Mouse (Mus musculus) olfactory bulb, adult 2 months (tissue): ENCODE results near the gene Tbc1d2b. TPM values are rescaled to one million over a fixed set of nuclear protein-coding genes. Genes with fewer than 3 reads are reported as not detected.
A peak's percentile ranks its signal among the peaks of the same experiment; 100 is the strongest.

Experiments
- H3K27ac ChIP-seq: fragments of 200-500 bp; 2 replicates; pipeline ENCODE4 v1.5.1; 2012; ENCODE audit warnings: low read depth, low read length; ENCODE audit not compliant: insufficient read depth
- H3K4me1 ChIP-seq: fragments of 200-500 bp; 2 replicates; pipeline ENCODE4 v1.6.1; 2012; ENCODE audit warnings: low read length; ENCODE audit not compliant: control insufficient read depth, insufficient read depth
- H3K4me3 ChIP-seq: fragments of 200-500 bp; 2 replicates; pipeline ENCODE4 v1.5.1; 2012; ENCODE audit warnings: mild to moderate bottlenecking, low read depth, low read length, moderate library complexity; ENCODE audit not compliant: insufficient read depth
- CTCF ChIP-seq: fragments of 200-500 bp; IDR thresholded peaks from 2 replicates; pipeline ENCODE4 v1.5.1; 2012; ENCODE audit warnings: low read depth, mild to moderate bottlenecking, low read length, moderate library complexity; ENCODE audit not compliant: insufficient read depth
- POLR2A ChIP-seq: fragments of 200-500 bp; IDR thresholded peaks from 2 replicates; pipeline ENCODE4 v1.6.1; 2012; ENCODE audit warnings: mild to moderate bottlenecking, low read depth, low read length, moderate library complexity; ENCODE audit not compliant: insufficient read depth
- WGBS: fragments of 180-500 bp; shearing (Covaris S2); methylation state at CpG from one replicate; pipeline ENCODE4 v1.1.7; 2018; 5-methylcytosine and 5-hydroxymethylcytosine counted together
- polyA plus RNA-seq: library from polyadenylated mRNA; stranded (reverse); fragments of >200 nt; gene quantifications from 2 replicates; pipeline ENCODE4 v1.2.4, GENCODE M21; 2012; ENCODE audit warnings: low replicate concordance; ENCODE audit not compliant: missing spikeins, insufficient read depth, insufficient read length

Gene Tbc1d2b
- polyA plus RNA-seq, 1 experiment = not detected

DNA sequence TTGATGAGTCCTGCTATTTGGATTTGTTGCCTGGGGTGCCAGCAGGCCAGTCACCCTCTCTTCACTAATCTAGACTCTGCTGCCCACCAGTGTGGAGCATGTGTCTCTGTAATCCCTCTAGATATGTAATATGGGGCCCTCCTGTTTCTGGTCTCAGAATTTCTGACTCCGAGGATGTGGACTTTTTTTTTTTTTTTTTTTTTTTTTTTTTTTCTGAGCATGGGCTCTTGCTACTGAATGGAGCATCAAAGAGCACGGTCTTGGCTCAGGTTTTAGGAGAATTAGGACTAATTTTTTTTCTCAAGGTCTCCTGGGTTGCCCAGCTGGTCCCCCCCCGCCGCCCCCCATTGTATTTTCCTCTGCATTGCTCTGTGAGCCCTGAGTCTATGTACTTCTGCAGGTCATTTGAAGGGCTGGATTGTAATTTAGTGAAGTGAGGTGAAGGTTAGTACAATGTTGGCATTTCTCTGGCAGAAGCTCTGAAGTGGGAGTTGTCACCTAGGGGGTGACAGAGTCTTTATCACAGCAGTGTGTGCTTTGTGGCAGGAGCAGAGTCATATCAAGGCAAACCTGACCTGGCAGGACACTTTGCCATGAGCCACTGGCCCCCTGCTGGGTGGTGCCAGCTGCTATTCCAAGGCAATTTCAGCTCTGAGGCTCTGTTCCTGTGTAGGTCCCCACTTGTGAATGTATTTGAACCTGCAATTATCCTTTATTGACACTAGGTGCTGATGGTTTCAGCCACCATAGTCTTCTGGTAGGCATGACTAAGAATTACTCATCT lies 105.7 kb downstream of the Tbc1d2b start:
- no peak for TF ChIP-seq POLR2A
- TF ChIP-seq CTCF = no peak
- Histone ChIP-seq H3K4me3 (no peak overlapping the region), H3K4me1 (peaks cover 14% of the 10 kb centered on the region), H3K27ac (no peak overlapping the region)
- WGBS = 65% methylated on average over 4 of the region's 4 CpGs

DNA sequence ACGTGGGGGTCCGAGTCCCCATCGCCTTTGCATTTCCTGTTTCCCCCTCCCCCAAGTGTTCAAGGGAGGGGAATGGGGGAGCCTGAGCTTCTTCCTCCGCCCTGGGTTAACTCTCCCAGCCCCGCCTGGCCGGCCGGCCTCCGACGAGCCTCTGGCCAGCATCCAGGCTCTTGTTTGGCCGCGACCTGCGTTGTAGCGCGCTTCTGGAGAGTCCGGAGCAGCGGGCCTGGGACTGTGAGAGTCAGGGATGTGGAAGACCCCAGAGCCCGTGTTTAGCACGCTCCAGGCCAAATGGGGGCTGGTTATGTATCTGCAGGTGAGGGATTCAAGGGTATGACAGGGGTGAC lies 106.9 kb downstream of the Tbc1d2b start:
- TF ChIP-seq POLR2A (no peak), CTCF (no peak)
- Histone ChIP-seq H3K27ac (no peak overlapping the region), H3K4me3 (peak overlapping the region; percentile 68), H3K4me1 (peaks cover 14% of the 10 kb centered on the region)
- WGBS = 4% methylated on average over 18 of the region's 18 CpGs

DNA sequence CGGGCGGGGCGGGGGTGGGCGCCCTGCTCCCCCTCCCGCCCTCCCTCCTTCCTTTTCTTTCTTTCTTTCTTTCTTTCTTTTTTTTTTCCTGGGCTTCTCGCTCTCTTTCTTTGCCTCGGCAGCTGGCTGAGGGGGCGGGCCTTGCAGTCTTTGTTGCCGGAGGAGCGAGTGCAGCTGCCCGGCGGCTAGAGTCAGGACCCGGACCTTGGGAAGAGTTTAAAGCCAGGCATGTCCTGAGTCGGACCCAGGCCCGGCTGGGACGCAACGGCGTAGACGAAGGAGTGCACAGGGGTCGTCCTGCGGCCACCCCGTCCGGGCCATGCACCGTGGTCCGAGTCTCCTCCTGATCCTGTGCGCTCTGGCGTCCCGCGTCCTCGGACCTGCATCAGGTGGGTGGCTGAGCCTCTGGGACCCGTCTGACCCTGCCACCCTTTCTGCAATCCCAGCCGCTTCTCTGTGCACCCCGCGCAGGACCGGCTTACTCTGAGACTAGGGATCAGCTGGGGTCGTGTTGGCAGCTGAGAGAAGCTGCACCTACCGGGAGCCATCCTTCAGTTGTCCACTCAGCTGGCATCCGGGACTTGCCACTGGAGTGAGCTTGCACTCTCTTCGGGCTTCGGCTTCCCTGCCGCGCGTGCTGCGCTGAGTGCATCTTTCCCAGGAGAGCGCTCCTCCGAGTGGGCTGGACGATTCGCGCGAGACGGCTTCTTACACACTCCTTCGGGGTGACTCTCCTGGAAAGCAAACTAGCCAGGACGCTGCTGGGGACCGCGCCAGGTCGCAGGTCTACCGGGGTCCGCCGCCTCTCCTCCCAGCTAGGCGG lies 107.5 kb downstream of the Tbc1d2b start, which contains the start of gene Adamts7:
Gene Adamts7 (plus strand): TSS at position 144 of the 823 bp plus-strand sequence.
- TF ChIP-seq CTCF (no peak), POLR2A (no peak)
- Histone ChIP-seq H3K4me3 (peak within 1 kb of the TSS; percentile 68), H3K27ac (no peak within 1 kb of the TSS), H3K4me1 (peaks cover 14% of the 10 kb centered on the region)
- under 1% methylated on average over 58 of the region's 60 CpGs for WGBS

DNA sequence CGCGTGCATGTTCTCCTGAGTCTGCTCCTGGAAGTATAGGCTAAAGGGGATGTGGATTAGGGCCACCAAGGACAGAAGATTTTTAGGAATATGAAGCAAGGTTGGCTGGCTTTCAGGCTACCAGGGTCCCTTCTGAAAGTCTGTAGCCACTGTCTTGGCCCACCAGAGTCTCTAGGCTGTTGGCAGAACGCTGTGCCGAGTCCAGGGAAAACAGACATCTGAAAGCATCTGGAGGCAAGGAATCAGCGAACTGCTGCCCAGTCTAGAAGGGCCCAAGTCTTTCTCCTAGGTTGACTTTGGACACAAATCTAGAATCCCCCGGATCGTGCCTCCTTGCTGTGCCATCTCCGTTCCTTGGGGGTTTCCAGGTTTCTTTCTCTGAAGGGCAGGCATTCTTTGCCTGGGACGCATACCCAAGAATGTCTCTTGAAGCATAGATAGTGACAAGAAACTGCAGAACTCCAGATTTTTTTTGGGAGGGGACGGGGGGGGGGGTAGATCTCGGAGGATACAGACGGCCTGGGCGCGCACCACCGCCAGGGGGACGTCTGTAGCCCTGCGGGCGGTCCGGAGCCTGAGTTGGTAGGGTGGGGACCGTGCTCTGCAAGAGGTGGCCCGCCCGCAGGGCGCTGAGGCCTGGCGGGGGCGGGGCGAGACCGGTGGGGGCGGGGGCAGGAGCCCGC lies 108.2 kb downstream of the Tbc1d2b start:
- Histone ChIP-seq H3K4me3 (peak overlapping the region; percentile 46), H3K27ac (no peak overlapping the region), H3K4me1 (peaks cover 14% of the 10 kb centered on the region)
- TF ChIP-seq CTCF = 0 out of 2 replicates have a peak, but pooled peaks have one; percentile 24
- TF ChIP-seq POLR2A = 0 out of 2 replicates have a peak, but pooled peaks have one; percentile 25
- WGBS = 11% methylated on average over 26 of the region's 29 CpGs

Other genes with a start within 250 kb of the Tbc1d2b start
- not detected in 2 replicates for gene Ctsh, start 216.7 kb downstream of the Tbc1d2b start, polyA plus RNA-seq
- gene Morf4l1, start 156.0 kb downstream of the Tbc1d2b start, polyA plus RNA-seq = 261 and 289 TPM in 2 replicates
- not detected in 2 replicates for gene Adamts7, start 107.7 kb downstream of the Tbc1d2b start, polyA plus RNA-seq